Mouse (Mus musculus): ENCODE results near the gene Ripor2. TPM values are rescaled to one million over a fixed set of nuclear protein-coding genes. Genes with fewer than 3 reads are reported as not detected.

Gene Ripor2
- polyA plus RNA-seq, 1 experiment from 2014 or later = 0.70 TPM

DNA sequence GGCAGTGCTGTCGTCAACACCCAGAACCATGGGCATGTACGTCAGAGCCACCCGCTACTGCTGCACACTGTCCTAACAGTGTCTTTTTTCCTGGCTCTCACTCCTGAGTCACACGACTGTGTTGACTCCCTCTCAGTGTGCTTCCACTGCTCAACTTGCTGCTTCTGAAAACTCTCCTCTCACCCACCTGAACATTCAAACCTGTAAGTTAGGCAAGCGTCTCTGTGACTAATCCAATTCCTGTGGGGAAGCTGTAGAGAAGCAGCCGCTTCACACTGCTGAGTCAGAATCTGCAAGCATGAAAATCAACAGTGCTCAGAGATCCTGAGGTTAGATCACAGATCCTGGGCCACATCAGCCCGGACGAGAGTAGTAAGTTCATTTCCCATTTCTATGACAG, 169.4 kb downstream of the Ripor2 start:
- Histone ChIP-seq H3K9me3 (ENCODE audit: control insufficient read depth) (no peaks in the 10 kb centered on the region), H3K4me2 (replicated peaks; ENCODE audit: low read depth) (no peak overlapping the region), H3K27me3 (replicated peaks; ENCODE audit: control insufficient read depth, insufficient read depth, low read length) (no peaks in the 10 kb centered on the region), H3K9ac (ENCODE audit: low read depth, low read length) (no peak overlapping the region), H3K4me3 (ENCODE audit: low read depth, low read length) (no peak overlapping the region), H3K27ac (ENCODE audit: low read depth, low read length) (no peak overlapping the region; the same call in 1 of the 2 replicates), H3K4me1 (replicated peaks; ENCODE audit: control insufficient read depth, insufficient read depth, low read length) (no peaks in the 10 kb centered on the region), H3K36me3 (ENCODE audit: control insufficient read depth, insufficient read depth) (peaks cover 51% of the 10 kb centered on the region)
- no peak for TF ChIP-seq CTCF (IDR thresholded peaks at IDR 0.05; ENCODE audit: low read depth)
- WGBS = 86% methylated on average over 8 of the region's 8 CpGs
- ATAC-seq = no peak

DNA sequence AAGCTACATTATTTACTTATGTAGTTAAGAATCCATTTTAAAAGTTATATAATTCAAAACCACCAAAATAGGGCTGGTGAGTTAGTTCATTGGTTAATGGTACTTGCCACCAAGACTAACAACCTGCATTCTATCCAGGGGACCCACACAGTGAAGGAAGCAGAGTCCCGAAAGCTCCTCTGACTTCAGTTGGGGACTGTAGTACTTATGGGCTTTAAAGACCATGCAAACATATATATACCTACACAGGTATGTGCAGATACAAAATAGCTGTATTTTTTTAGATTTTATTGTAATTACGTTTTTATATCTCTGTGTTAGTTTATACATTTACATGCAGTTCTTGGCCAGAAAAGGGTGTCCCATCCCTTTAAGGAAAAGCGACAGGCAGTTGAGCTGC, 174.8 kb downstream of the Ripor2 start:
- Histone ChIP-seq H3K4me1 (replicated peaks; ENCODE audit: control insufficient read depth, insufficient read depth, low read length) (no peaks in the 10 kb centered on the region), H3K9me3 (ENCODE audit: control insufficient read depth) (no peaks in the 10 kb centered on the region), H3K27ac (ENCODE audit: low read depth, low read length) (no peak overlapping the region), H3K36me3 (ENCODE audit: control insufficient read depth, insufficient read depth) (peaks cover 38% of the 10 kb centered on the region), H3K4me2 (replicated peaks; ENCODE audit: low read depth) (no peak overlapping the region), H3K9ac (ENCODE audit: low read depth, low read length) (no peak overlapping the region), H3K27me3 (replicated peaks; ENCODE audit: control insufficient read depth, insufficient read depth, low read length) (no peaks in the 10 kb centered on the region), H3K4me3 (ENCODE audit: low read depth, low read length) (no peak overlapping the region)
- WGBS = 91% methylated on average over 3 of the region's 3 CpGs
- no peak for TF ChIP-seq CTCF (IDR thresholded peaks at IDR 0.05; ENCODE audit: low read depth)
- no peak for ATAC-seq

DNA sequence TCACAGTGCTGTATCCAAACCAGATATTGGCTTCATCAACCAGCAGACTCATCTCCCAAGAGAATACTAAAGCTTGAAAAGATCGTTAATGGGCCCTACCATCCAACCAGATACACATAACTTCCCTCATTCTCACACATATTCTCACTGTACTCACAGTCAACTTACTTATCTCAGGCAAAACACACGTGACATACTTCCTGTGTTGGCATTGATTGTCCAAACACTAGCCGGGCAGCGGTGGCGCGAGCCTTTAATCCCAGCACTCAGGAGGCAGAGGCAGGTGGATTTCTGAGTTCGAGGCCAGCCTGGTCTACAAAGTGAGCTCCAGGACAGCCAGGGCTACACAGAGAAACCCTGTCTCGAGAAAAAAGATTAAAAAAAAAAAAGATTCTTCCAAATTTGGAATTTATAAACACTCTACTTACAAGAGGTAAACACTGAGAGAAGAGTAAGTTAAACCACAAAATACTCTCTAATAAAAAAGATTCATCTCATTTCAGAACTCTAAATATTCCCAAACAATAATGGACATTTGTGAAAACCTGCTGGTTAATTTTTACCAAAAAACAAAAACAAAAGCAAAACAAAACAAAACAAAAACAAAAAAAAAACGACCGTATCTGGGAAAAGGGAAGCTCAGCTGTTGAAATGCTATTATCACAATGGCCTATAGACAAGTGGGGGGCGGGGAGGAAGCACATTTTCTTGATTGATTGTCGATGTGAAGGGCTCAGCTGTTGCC, 176.0 kb downstream of the Ripor2 start:
- Histone ChIP-seq H3K9me3 (ENCODE audit: control insufficient read depth) (no peaks in the 10 kb centered on the region), H3K27ac (ENCODE audit: low read depth, low read length) (no peak overlapping the region), H3K4me3 (ENCODE audit: low read depth, low read length) (no peak overlapping the region), H3K9ac (ENCODE audit: low read depth, low read length) (no peak overlapping the region), H3K27me3 (replicated peaks; ENCODE audit: control insufficient read depth, insufficient read depth, low read length) (no peaks in the 10 kb centered on the region), H3K4me2 (replicated peaks; ENCODE audit: low read depth) (no peak overlapping the region), H3K36me3 (ENCODE audit: control insufficient read depth, insufficient read depth) (peaks cover 32% of the 10 kb centered on the region), H3K4me1 (replicated peaks; ENCODE audit: control insufficient read depth, insufficient read depth, low read length) (no peaks in the 10 kb centered on the region)
- no peak for ATAC-seq
- 80% methylated on average over 12 of the region's 12 CpGs for WGBS
- no peak for TF ChIP-seq CTCF (IDR thresholded peaks at IDR 0.05; ENCODE audit: low read depth)

DNA sequence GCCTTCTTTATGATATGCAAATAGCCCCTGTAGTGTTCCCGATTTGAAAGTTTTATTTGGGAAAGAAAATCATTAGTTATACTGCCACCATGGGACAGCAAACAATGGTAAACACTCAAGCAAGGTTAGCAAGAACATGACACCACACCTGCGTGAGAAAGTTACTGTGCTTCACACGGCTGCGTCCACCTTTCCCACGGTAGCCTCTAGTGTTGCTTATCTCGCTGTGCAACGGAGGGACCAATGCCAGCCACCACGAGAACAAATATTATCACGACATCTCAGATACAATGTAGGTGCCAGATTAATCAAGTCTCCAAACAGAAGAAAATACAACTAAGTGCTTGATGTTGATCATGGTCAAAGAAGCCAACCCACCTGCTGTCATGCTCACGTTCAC, 177.5 kb downstream of the Ripor2 start:
- no peak overlapping the region for H3K4me3 ChIP-seq (ENCODE audit: low read depth, low read length)
- H3K4me1 ChIP-seq (replicated peaks; ENCODE audit: control insufficient read depth, insufficient read depth, low read length) = no peaks in the 10 kb centered on the region
- H3K27me3 ChIP-seq (replicated peaks; ENCODE audit: control insufficient read depth, insufficient read depth, low read length) = no peaks in the 10 kb centered on the region
- H3K36me3 ChIP-seq (ENCODE audit: control insufficient read depth, insufficient read depth) = peaks cover 23% of the 10 kb centered on the region
- WGBS = 70% methylated on average over 10 of the region's 10 CpGs
- no peak for ATAC-seq
- no peak for TF ChIP-seq CTCF (IDR thresholded peaks at IDR 0.05; ENCODE audit: low read depth)
- H3K27ac ChIP-seq (ENCODE audit: low read depth, low read length) = no peak overlapping the region
- H3K4me2 ChIP-seq (replicated peaks; ENCODE audit: low read depth) = no peak overlapping the region
- H3K9ac ChIP-seq (ENCODE audit: low read depth, low read length) = no peak overlapping the region
- H3K9me3 ChIP-seq (ENCODE audit: control insufficient read depth) = no peaks in the 10 kb centered on the region

DNA sequence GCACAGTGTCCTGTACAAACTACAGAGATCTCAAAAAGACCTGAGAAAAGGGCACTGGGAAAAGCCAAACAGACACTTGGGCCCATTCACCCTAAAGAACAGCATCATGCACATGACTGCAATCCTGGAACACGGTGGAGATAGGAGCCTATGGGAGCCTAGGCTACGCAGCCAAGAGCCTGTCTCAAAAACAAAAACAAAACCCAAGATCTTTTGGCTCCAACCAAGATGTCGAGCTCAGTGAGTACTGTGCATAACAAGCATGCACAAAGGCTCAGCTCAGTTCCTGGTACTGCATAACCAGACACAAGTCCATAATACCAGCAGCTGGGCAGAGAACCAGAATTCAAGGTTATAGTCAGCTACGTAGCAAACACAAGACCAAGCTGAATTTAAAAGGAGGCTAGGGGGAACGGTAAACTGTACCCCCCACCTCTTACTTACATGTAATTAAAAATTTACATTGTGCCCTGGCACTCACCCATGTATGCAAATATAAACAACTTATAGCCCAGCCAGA, 178.4 kb downstream of the Ripor2 start:
- Histone ChIP-seq H3K27me3 (replicated peaks; ENCODE audit: control insufficient read depth, insufficient read depth, low read length) (no peaks in the 10 kb centered on the region), H3K9ac (ENCODE audit: low read depth, low read length) (no peak overlapping the region), H3K4me2 (replicated peaks; ENCODE audit: low read depth) (peak overlapping the region; percentile 79; the same call in 1 of the 2 replicates), H3K4me1 (replicated peaks; ENCODE audit: control insufficient read depth, insufficient read depth, low read length) (no peaks in the 10 kb centered on the region), H3K36me3 (ENCODE audit: control insufficient read depth, insufficient read depth) (peaks cover 14% of the 10 kb centered on the region; the same call in 1 of the 2 replicates), H3K9me3 (ENCODE audit: control insufficient read depth) (no peaks in the 10 kb centered on the region), H3K4me3 (ENCODE audit: low read depth, low read length) (peak overlapping the region; percentile 64), H3K27ac (ENCODE audit: low read depth, low read length) (no peak overlapping the region)
- WGBS = 42% methylated on average over 5 of the region's 5 CpGs
- no peak for TF ChIP-seq CTCF (IDR thresholded peaks at IDR 0.05; ENCODE audit: low read depth)
- no peak for ATAC-seq

DNA sequence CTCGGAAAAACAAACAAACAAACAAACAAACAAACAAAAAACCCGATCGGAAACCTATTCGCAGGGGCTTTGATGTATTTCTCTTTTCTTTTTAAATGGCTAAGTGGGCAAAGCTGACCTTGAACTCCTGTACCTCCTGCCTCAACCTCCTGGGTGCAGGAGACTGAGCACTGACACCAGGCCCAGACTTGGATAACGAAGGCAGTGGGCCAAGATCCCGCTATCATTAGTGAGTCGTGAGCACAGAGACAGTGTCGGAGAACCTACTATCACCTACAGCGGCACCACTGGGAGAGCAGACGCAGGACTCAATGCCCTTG, 179.1 kb downstream of the Ripor2 start:
- no peak overlapping the region; the same call in 1 of the 2 replicates for H3K27ac ChIP-seq (ENCODE audit: low read depth, low read length)
- H3K4me2 ChIP-seq (replicated peaks; ENCODE audit: low read depth) = peak overlapping the region; percentile 79
- no peak for ATAC-seq
- H3K4me1 ChIP-seq (replicated peaks; ENCODE audit: control insufficient read depth, insufficient read depth, low read length) = no peaks in the 10 kb centered on the region
- peak overlapping the region; percentile 64 for H3K4me3 ChIP-seq (ENCODE audit: low read depth, low read length)
- 1% methylated on average over 10 of the region's 10 CpGs for WGBS
- no peaks in the 10 kb centered on the region for H3K27me3 ChIP-seq (replicated peaks; ENCODE audit: control insufficient read depth, insufficient read depth, low read length)
- TF ChIP-seq CTCF (IDR thresholded peaks at IDR 0.05; ENCODE audit: low read depth) = no peak
- peak overlapping the region; percentile 61 for H3K9ac ChIP-seq (ENCODE audit: low read depth, low read length)
- H3K9me3 ChIP-seq (ENCODE audit: control insufficient read depth) = no peaks in the 10 kb centered on the region
- peaks cover 8% of the 10 kb centered on the region; the same call in 1 of the 2 replicates for H3K36me3 ChIP-seq (ENCODE audit: control insufficient read depth, insufficient read depth)

Measured in intestine, postnatal 0 days (tissue).